Mouse (Mus musculus) CH12F3 (cell line): ENCODE measurements at regions not wholly inside any gene's neighbourhood (a gene's known extent, or its start where the extent isn't known, plus 50 kb on each side); places are given as distances from the start of the nearest gene placed in this dataset.
"Not testable (repeated sequence)": the region's sequence is repeated elsewhere in the genome, so short reads cannot be mapped to it uniquely, and the experiment has no call there.

Experiments used
- in situ Hi-C: fragments of 300-500 bp; cut with MboI; formaldehyde crosslinking; loops from 2 replicates; pipeline ENCODE4 v1.14.3; 2020; ENCODE audit warnings: low sequenced_read_pairs

DNA sequence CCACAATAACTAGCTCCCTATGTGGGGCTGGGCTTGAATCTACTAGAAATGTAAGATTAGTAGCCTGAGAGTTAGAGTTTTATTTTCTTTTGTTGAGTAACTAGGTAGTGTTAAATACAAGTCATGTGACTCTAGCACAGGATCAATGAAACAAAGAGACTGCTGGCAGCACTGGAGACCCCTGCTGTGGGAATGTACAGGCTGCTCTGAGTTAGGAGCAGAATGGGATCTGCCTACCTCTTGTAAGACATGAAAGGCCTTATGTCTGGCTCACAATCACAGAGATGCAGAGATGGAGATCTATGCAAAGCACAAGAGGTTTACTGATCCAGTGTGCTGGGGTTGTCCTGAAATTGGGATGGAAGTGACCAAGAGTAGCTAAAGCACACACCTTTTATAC lies 193.9 kb upstream of the Kcnmb2 start:
- in situ Hi-C loops: not testable (repeated sequence)

DNA sequence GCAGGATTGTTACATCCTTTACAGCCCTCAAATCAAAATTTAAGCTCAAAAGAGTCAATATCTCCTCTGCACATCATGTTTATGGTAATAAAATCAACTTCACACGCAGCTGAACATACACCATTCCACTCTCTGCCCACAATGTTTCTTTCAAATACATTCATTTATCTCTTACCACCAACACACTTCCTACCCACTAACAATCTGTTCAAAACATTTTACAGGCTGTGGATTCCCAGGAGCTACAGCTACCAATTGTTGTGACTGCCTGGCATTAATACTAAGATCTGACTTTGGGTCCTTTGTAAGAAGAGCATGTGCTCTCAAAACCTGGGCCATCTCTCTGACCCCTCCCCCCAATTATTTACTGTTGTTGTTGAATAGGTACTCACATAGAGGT lies 161.0 kb upstream of the Kcnmb2 start:
- in situ Hi-C loops: no loop called here

DNA sequence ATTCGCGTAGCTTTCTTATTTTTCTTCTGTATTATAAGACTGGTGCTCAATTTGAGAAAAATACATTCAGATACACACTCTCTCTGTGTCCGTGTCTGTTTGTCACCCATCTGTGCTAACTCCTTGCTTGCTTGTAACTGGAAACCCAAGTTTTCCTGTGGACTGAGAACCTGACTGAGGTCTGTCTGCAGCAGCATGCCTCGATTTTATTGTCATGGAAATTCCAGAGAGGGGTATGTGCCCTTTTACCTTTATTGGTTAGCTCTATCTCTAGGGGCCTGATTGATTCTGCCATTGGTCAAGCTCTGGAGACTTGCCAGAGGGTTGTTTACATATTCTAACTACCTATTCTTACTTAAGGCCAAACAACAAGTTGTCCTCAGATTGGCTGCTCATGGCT lies 146.4 kb upstream of the Kcnmb2 start:
- in situ Hi-C loops: no loop called here

DNA sequence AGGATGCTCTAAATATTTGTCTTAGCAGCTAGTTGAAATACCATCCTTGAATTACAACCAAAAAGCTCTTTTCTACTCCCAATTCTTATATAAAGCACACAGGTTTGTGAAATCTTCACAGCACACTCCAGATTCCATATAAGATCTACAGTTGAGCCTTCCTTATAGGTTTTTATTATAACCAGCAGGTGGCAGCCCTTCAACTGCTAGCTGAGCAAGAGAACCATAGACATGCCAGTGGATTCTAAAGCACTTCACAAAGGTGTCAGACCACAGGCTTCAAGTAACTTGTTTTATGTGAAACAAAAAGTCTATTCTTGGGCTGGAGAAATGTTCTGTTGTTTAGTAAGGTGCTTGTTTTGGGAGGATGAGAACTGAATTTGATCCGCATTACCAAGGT lies 133.1 kb upstream of the Kcnmb2 start:
- in situ Hi-C loops: no loop called here

DNA sequence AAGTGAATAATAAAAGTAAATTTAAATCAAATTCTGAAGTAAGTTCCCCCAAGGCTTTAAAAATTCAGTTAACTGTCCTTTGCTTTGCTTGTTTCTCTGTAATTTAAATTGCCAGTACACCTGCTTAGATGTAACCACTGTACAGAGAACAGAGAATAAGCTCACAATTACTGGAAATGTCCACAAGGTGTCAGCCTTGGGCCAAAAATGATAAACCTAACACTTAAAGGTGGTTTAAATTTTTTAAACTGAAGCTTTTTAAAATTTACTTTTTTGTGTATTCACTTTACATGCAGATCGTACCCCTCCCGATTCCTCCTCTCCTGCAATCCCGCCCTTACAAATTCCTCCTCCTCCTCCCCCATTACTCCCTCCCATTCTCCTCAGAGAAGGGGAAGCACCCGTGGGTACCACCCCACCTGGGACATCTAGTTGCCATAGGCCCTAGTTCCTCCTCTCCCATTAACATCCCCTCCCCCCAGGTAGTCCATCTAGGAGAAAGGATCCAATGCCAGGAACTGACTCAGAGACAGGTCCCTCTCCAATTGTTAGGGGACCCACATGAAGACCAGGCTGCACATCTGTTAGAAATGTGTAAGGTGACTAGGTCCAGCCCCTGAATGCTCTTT lies 111.9 kb upstream of the Kcnmb2 start:
- in situ Hi-C loops: loop anchor here (5.0 to 25.0 kb wide), 2 partner anchors 397 to 527 kb away; no protein-coding TSS in a partner anchor

DNA sequence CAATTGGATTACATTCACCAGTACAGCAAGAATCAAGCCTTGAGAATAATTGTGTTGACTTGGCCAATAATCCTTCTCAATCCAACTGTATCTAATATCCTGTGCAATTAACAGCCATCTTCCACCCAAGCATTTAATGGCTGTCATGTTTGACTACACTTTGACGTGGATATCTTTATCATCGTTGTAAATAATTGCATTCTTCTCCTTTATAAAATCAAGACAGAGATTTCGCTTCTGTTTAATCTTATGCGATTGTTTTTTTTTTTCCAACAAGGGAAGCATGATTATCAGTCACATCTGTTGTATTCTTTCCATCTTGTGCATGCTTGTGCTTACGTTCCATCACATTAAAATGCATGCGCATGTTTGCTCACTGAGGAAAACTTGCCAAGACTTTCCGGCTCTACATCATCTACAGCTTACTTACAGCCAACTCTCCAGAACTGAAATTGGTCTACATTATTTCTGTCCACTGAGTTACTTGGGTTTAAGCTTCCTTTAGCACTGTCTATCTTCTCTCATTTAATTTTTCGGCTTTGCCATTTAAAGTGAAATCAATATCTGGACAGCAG lies 108.8 kb upstream of the Kcnmb2 start:
- in situ Hi-C loops: loop anchor here (5.0 to 25.0 kb wide), 2 partner anchors 394 to 524 kb away; no protein-coding TSS in a partner anchor

DNA sequence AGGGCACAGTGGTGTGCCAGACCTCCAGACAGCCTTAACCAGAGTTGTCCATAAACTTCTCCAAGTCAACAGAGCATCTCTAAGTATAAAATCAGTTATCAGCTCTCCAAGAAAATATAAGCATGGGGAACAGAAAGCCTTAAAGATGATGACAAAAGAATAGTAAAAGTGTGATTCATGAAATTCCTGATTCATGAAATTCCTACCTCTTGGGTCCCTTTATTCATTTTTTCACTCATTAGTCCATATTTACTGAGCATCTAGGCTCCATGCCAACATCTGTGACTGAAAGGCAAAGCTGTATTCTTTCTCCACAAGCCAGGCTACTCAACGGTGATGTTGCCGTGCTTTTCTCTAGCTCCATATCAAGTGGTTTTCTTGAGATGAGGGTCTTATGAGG lies 105.7 kb upstream of the Kcnmb2 start:
- in situ Hi-C loops: loop anchor here (25.0 kb wide), 1 partner anchor 391 kb away; no protein-coding TSS in a partner anchor

DNA sequence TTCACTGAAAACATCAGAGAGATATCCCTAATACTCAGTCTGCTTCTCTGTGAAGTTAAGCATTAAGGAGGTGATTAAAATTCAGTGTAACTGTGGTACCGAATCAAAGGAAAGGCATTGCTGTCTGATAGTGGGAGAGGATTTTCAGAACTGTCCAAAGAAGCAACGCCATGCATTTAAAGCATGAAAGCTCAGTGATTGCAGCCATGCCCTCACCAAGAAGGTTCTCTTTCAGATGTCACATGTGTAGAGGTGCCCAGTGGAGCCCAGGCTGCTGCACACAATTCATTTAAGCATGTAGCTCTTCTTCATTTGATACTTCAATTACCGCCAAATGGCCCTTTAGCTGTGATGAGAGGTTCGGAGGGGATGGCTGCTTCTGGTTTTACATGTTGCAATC lies 103.1 kb upstream of the Kcnmb2 start:
- in situ Hi-C loops: loop anchor here (25.0 kb wide), 1 partner anchor 388 kb away; no protein-coding TSS in a partner anchor

DNA sequence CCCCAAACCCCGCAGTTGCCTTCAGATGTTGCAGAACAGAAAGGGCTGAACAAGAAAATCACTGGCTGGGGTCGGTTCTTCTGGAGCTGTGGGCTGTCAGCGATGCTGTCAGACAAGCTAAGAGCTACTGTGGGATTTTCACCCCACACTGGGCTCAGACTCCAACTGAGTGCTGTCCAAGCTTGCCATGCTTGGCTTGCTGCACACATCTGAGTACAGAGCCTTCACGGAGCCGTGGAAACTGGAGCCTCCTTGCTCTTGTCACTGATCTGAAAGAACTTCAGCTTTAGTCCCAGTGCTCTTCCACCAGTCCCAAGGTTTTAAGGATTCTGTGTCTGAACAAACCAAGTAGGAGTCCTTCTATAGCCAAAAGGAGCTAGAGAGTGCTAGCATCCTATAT lies 98.3 kb upstream of the Kcnmb2 start:
- in situ Hi-C loops: no loop called here

DNA sequence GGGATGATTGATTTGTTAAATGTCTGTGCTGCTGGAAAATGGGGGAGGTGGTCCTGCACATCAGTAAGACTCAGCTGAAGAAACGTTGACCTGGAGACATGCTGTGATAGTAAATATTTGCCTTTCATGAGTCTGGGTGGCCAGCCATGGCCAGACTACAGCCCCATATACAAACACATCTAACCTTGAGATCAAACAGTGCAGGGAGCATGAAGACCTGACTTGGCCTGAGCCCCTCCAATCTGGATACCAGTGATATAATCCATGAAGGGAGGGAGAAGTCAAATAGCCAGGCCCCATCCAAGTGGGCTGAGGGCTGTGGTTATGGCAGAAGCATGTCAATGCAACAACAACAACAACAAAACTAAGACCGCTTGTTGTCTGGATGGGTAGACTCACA lies 94.6 kb upstream of the Kcnmb2 start:
- in situ Hi-C loops: no loop called here

DNA sequence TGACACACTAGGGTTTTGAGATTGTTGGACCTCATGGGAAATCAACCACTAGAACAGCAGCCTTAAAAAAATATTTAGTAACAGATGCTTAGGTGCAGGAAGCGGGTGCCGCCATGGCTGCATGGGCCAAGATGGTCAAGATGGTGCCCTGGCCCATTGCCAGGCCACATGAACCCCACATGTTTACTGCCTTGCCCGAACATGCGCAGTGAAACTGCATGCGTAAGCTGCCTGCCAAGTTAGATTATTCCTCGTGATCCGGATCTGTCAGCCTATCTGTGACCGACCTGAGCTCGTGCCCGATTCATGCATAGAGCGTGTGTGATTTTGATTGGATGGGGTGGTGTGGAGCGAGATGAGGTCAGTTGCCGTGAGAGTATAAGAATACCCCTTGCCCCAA lies 93.2 kb upstream of the Kcnmb2 start:
- in situ Hi-C loops: not testable (repeated sequence)

DNA sequence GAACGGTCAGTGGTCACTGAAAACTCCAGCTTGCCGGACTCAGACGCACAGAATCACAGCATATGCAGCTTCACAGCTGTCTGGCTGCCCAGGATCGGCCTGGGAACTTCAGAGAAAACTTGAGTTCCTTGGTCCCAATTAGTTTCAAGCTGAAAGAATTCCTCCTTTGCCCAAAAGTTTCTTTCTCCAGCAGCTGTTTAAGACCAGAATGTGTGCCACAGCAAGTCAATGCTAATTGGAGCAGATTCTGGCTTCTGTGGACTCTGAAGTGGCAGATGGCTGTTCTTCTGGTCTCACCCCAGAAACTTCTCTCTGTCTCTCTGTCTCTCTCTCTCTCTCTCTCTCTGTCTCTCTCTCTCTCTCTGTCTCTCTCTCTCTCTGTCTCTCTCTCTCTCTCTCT lies 91.1 kb upstream of the Kcnmb2 start:
- in situ Hi-C loops: no loop called here

DNA sequence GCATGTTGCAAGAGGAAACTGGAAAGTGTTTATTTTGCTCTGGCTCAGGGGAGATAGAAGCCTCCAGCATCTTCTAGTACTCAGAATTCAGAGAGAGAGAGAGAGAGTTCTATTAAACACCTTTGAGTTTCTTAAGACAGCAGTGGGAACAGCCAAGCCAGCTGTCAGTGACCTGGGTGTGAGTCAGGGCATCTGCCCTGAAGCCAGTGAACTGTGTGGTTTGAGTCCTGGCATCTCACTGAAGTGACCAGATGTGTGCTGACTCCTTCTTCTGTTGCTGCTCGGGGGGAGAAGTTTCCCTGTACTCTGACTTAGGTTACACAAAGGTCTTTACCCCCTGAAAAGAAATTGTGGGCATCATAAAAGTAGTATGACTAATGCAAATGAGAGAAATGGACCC lies 70.4 kb upstream of the Kcnmb2 start:
- in situ Hi-C loops: no loop called here

DNA sequence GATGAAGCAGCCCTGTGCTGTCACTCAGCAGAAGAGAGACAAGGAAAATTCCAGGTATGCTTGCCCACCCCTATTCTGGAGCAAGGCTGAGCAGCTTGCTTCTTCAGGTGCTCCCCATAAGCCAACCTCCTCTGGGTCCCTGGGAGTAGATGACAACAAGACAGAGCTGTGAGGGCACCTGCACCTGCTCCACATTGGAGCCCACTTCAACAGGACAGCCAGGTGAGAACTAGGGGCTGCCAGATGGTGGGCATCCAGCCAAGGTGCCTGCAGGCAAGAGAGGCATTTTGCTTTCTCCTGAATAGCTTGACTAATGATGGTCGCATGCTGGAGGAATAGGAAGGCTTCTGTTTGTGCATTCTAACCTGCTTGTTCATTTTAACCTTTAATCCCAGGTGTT lies 61.1 kb upstream of the Kcnmb2 start:
- in situ Hi-C loops: no loop called here

DNA sequence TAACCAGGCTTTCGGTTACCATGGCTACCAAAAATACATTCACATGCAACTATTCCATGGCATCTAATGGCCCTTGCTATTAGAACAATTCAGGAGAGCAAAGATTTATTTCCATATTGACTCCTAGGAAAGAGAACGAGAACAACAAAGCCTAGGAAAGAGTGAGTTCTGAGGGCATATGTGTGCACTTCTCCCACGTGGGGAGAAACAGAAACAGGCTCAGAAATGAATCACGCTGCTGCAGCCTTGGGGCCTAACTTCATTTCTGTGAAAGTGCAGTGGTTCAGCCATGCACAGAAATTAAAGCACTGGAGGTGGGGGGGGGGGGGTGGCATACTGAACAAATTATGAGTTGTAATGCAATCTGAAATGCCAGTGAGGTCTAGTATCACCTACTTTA lies 55.2 kb upstream of the Kcnmb2 start:
- in situ Hi-C loops: no loop called here
